Mouse (Mus musculus) lung, postnatal 4 days (tissue): ENCODE measurements around the gene Glis2.
"Not testable (repeated sequence)": the region's sequence is repeated elsewhere in the genome, so short reads cannot be mapped to it uniquely, and the experiment has no call there.

Experiments used
- DNase-seq, 2 experiments: peaks; one replicate each; pipeline ENCODE4 v3.0.0; 2021

The Glis2 gene

GRCm38 (mm10) chr16:4593971-4594813 lies at the start of gene Glis2:
Gene Glis2 (plus strand): TSS chr16:4594713.
- DNase-seq: peak; percentile 76 to 89

- no peak for DNase-seq
Measured at GRCm38 (mm10) chr16:4544845-4545244, 49.7 kb upstream of the Glis2 start.

DNA sequence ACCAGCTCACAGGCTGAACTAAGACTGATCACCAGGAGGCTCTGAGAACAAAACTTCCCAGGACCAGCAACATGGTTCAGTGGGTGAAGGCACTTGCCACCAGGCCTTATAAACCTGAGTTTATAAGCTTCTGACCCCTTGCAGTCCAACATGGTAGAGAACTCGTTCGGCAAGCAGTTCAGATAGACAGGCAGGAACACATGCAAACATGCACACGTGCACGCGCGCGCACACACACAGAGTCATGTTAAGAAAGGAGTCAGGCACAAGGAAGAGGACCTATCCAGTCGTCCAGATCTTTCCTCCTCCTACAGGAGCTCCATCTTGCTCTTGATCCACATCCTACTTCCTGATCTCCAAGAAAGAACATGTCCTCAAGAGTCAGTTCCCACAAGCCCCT lies 47.7 kb upstream of the Glis2 start:
- no peak for DNase-seq

- no peak for DNase-seq
Measured at GRCm38 (mm10) chr16:4547611-4548010, 46.9 kb upstream of the Glis2 start.

DNA sequence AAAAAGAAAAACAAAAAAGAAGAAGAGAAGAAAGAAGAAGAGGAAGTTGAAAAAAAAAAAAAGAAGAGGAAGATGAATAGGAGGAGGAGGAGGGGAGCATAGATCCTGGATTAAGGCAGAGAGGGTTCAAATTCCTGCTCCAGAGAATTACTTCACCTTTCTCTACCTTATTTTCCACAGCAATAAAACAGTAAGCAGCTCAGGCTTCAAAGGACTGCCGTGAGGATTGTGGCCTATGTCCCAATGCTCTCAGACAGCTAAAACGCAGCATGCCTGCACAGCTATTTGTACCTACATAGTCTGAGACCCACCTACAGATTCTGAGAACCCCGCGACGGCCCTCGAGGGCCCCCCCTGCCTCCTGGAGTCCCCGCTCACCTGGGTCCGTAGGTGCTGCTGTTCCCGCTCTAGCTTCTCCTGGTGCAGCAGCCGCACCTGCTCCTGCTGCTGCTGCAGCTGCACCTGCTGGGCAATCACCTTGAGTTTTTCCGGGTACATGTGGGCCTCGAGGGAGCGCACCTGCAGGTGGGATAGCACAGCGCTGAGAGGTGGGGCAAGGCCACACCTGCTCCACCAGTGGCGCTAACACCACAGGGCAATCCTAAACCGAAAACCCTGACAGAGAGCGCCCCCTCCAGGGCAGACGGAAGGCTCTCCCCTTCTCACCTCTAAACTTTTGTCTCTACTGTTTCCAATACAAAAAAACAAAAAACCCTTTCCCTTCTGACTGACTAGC lies 45.4 kb upstream of the Glis2 start:
- no peak for DNase-seq

DNA sequence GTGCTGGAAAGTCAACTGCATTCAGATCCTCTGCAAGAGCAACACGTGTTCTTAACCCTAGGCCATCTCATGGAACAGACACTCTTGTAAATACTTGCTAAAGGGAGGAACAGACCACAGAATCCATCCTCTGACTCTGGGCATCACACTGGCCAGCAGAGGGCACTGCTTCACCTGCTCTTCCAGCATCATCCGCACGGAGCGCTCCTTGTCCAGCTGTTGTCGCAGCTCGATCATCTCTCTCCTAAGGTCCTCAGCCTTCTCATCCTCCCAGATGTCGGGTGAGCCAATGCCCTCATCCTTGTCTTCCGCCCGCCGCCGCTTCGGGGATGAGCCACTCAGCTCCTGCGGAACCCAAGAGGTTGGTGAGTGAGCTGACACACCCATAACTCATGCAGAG lies 43.5 kb upstream of the Glis2 start:
- peak; percentile 77 to 79 for DNase-seq

GRCm38 (mm10) chr16:4551885-4552284 lies 42.6 kb upstream of the Glis2 start:
- DNase-seq: no peak

- DNase-seq: peak in 1 of 2 experiments; percentile 60
Measured at GRCm38 (mm10) chr16:4552829-4553550, 41.5 kb upstream of the Glis2 start.

DNA sequence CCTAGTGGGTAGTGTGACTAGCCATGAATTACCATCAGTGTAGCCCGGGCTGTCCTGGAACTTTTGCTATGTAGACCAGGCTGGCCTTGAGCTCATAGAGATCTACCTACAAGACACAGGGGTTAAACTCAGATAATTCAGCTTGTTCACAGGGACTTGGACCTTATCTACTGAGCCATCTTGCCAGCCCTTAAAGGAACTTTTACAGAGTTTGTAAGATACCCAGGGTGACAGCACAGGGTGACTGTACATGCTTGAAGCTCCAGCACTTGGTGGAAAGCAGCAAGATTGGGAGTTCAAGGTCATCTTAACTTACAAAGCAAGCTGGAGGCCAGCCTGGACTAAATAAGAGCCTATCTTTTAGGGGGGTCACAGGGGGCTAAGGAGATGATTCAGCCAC lies 39.0 kb upstream of the Glis2 start:
- no peak for DNase-seq

- DNase-seq: no peak
Measured at GRCm38 (mm10) chr16:4557085-4557484, 37.4 kb upstream of the Glis2 start.

DNA sequence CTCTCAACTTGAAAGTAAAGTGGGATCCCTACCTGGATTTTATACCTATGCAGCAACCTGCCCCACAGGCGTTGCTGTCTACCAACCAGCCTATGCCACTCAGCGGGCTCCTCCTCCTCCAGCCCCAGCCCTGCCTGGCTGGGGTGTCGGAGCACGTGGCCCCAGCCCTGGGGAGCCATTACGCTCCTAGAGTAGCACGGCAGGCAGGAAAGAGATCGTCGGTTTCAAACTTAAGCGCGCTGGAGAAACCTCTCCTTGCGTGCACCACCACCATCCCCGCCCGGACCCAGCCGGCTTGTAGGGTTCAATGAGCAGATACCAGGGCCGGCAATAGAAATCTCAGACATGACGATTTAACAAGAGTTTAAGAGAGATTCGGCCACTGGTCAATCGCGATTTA lies 36.6 kb upstream of the Glis2 start:
- DNase-seq: peak; percentile 73 to 81

- DNase-seq: peak; percentile 92 to 93
Measured at GRCm38 (mm10) chr16:4558384-4558979, 36.0 kb upstream of the Glis2 start.

DNA sequence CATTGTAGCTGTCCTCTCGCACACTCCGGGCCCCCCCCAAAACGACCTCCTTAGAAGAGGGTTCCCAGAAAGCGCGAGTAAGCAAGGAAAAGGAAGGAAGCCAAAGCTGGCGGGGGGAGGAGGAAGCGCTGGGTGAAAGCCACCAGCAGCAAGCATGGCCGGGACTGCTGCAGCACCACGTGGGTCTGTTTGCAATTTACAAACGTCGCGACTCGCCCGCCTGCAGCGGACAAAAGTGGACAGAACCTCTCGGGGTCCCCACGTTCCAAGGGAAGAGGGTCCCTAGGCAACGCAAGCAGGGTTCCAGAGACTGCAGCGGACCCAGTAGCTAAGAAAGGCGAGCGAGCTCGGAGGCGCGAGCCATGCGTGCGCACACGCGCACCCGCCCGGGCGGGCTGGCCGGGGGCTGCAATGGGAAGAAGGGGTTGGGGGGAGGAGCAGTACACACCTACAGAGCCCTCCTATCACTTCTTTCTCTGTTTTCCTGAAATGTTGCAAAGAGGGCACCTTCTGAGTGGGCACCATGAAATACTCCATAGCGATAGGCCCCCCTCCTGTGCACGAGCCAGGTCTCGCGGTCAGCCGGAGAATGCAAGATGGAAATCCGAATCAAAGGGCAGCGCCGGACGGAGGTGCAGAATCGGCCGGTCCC lies 35.4 kb upstream of the Glis2 start:
- peak; percentile 70 to 80 for DNase-seq

DNA sequence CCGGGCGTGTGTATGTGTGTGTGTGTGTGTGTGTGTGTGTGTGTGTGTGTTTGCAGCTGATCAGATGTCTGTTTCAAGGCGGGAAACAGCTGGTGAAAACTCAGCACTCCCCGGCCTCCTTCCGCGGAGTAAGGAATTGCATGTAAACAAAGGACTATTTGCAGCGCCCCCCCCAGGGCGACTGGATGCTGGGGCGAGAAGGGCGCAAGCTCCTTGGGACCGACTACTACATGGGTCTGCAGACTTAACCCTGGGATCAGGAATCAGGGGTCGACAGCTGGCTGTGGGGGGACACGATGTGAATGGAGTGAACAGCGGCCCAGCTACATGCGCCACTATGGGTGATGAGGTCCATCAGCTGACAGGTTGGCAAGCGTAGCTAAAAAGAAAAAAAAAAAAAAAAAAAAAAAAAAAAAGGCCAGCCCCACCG lies 34.8 kb upstream of the Glis2 start, which contains the start of gene Tfap4:
Gene Tfap4, minus strand, starts transcription at position 140 of the 430 bp plus-strand sequence.
- DNase-seq: peak; percentile 91 to 93

DNA sequence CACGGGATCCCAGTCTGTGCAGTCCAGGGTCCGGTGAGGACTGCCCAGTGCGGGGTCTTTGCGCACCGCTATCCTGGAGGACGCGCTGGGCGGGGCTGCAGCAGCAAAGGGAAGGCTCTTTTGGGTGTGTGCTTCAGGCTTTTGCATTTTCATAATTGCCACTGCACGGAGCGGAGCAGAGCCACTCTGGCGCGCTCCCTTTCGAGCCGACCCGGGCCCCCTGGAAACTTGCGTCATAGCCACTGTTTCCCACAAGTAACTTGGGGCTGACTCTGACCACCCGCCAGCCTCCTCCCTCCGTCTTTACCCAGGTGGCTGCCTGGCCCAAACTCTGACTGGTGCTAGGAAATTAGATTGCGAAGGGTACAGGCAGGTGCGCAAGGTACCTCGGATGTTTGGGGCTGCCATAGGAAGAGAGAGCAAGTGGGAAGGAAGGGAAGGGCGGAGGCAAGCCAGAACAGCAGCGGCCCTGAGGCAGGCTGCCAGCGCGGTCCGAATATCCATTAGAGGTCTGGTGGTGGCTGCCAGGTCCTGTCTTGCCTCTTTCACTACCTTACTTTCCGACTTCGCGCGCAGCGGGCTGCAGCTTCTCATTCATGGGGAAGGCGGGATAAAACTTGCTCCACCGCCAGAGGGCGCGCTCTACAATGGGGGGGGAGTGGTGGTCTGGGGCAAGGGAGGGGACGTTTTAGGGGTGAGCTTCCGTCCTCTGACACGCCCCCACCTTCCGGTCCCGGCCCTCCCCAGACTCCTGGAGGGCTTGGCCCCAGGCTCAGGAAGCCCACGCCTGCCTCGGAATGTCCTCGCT lies 34.2 kb upstream of the Glis2 start:
- peak; percentile 82 to 88 for DNase-seq

- DNase-seq: peak; percentile 79 to 89
Measured at GRCm38 (mm10) chr16:4567912-4568311, 26.6 kb upstream of the Glis2 start.

- no peak for DNase-seq
Measured at GRCm38 (mm10) chr16:4570737-4571136, 23.8 kb upstream of the Glis2 start.

- DNase-seq: no peak
Measured at GRCm38 (mm10) chr16:4576038-4576437, 18.5 kb upstream of the Glis2 start.

- DNase-seq: no peak
Measured at GRCm38 (mm10) chr16:4576873-4577272, 17.6 kb upstream of the Glis2 start.

GRCm38 (mm10) chr16:4578630-4579029 lies 15.9 kb upstream of the Glis2 start:
- DNase-seq: no peak

DNA sequence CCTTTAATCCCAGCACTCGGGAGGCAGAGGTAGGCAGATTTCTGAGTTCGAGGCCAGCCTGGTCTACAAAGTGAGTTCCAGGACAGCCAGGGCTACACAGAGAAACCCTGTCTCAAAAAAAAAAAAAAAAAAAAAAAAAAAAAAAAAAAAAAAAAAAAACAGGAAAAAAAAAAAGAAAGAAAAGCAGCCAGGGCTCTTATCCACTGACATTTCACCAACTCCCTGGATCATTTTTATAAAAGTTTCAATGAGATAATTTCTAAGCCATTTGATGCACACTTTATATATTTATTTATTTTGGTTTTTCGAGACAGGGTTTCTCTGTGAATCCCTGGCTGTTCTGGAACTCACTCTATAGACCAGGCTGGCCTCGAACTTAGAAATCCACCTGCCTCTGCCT lies 13.3 kb upstream of the Glis2 start:
- DNase-seq: not testable (repeated sequence)
